Comparison of ENCODE assay signal across 18 mouse cellular contexts in the genomic region with DNA sequence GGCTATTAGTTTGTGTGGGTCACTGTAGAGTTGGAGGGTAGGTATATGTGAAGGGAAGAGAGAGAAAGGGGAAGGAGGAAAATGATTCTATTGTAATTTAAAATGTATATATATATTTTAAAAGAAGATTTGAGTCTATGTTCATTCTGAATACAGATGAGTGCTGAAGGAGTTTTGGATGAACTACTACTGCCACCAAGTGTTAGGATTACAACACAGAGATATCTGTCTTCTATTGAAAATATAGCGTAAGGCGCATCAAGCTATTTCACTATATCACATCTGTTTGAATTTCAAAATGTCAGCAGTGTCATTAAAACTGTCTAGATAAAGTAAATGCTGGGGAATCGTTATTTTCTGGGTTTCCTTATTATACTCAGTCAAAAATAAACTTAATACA. TPM values are rescaled to one million over a fixed set of nuclear protein-coding genes. Genes with fewer than 3 reads are reported as not detected.
DNase-seq lines count a peak whose midpoint lies in the region; ATAC-seq and TF ChIP-seq lines count a peak whose summit lies in the region.
"Had no signal": no experiment of that assay in that cellular context is flagged by ENCODE, and none has a peak within 500 bp of the region (broad histone marks: within the 10 kb centered on the region; RNA-seq: fewer than 3 reads in every experiment).

No protein-coding gene starts in this region.

- peak; percentile 65; the same call in 1 of the 2 replicates for ATAC-seq in forebrain, embryonic 16.5 days
- ATAC-seq in forebrain, embryonic 12.5 days (ENCODE audit: low FRiP score): no peak
- ATAC-seq in stomach, postnatal 0 days (ENCODE audit: low FRiP score, low TSS enrichment): no peak

- no peak overlapping the region for H3K4me2 ChIP-seq in forebrain, embryonic 16.5 days (ENCODE audit: low read length)
- H3K4me2 ChIP-seq in forebrain, embryonic 12.5 days: no peak overlapping the region
- H3K4me2 ChIP-seq in stomach, postnatal 0 days (replicated peaks; ENCODE audit: low read depth): no peak overlapping the region
- H3K4me2 ChIP-seq: embryonic facial prominence, embryonic 15.5 days; liver, embryonic 13.5 days had no signal

- H3K27me3 ChIP-seq in forebrain, embryonic 16.5 days (replicated peaks; ENCODE audit: control insufficient read depth, insufficient read depth, low read length): no peaks in the 10 kb centered on the region
- no peaks in the 10 kb centered on the region for H3K27me3 ChIP-seq in forebrain, embryonic 12.5 days
- H3K27me3 ChIP-seq in stomach, postnatal 0 days (ENCODE audit: control insufficient read depth, insufficient read depth, low read length): no peaks in the 10 kb centered on the region
- H3K27me3 ChIP-seq: embryonic facial prominence, embryonic 15.5 days; liver, embryonic 13.5 days had no signal

- no peaks in the 10 kb centered on the region for H3K9me3 ChIP-seq in forebrain, embryonic 16.5 days (ENCODE audit: control insufficient read depth, low read length)
- H3K9me3 ChIP-seq in forebrain, embryonic 12.5 days: no peaks in the 10 kb centered on the region
- no peaks in the 10 kb centered on the region for H3K9me3 ChIP-seq in stomach, postnatal 0 days (ENCODE audit: control insufficient read depth, low read length)
- H3K9me3 ChIP-seq: embryonic facial prominence, embryonic 15.5 days had no signal

- WGBS in forebrain, embryonic 16.5 days: 70% methylated on average over 3 of the region's 3 CpGs
- 86% methylated on average over 3 of the region's 3 CpGs for WGBS in forebrain, embryonic 12.5 days
- WGBS in stomach, postnatal 0 days: 53% methylated on average over 3 of the region's 3 CpGs

- no peak overlapping the region for H3K4me3 ChIP-seq in forebrain, embryonic 16.5 days (replicated peaks; ENCODE audit: low read length)
- H3K4me3 ChIP-seq in forebrain, embryonic 12.5 days (replicated peaks): no peak overlapping the region
- no peak overlapping the region for H3K4me3 ChIP-seq in layer of hippocampus, adult 2 months
- H3K4me3 ChIP-seq in stomach, postnatal 0 days (ENCODE audit: low read depth, low read length): no peak overlapping the region
- H3K4me3 ChIP-seq: embryonic facial prominence, embryonic 15.5 days; liver, embryonic 13.5 days had no signal

- no peak for TF ChIP-seq EP300 in stomach, postnatal 0 days (optimal IDR thresholded peaks at IDR 0.05)

- no peak for DNase-seq in layer of hippocampus, adult 2 months (ENCODE audit: low spot score in 2 of 2)
- DNase-seq in layer of hippocampus, postnatal 36 days: no peak
- DNase-seq in retina, embryonic 14.5 days (ENCODE audit: low spot score): peak; percentile 39
- DNase-seq in retina, postnatal 1 day: no peak
- no peak for DNase-seq in stomach, postnatal 0 days (ENCODE audit: low spot score)
- DNase-seq in ovary, postnatal 14 days (ENCODE audit: low spot score): no peak
- DNase-seq: adrenal gland, postnatal 14 days; cerebellum, adult 11 months; heart, postnatal 4 days; kidney, adult 2 months; liver, embryonic 13.5 days had no signal

- H3K4me1 ChIP-seq in forebrain, embryonic 16.5 days (replicated peaks; ENCODE audit: control insufficient read depth, insufficient read depth, low read length): no peaks in the 10 kb centered on the region
- H3K4me1 ChIP-seq in forebrain, embryonic 12.5 days: no peaks in the 10 kb centered on the region
- no peaks in the 10 kb centered on the region for H3K4me1 ChIP-seq in stomach, postnatal 0 days (replicated peaks; ENCODE audit: control insufficient read depth, insufficient read depth)
- H3K4me1 ChIP-seq: embryonic facial prominence, embryonic 15.5 days; liver, embryonic 13.5 days had no signal

- no peak overlapping the region for H3K27ac ChIP-seq in forebrain, embryonic 16.5 days (ENCODE audit: low read length)
- H3K27ac ChIP-seq in forebrain, embryonic 12.5 days: no peak overlapping the region
- no peak overlapping the region for H3K27ac ChIP-seq in layer of hippocampus, adult 2 months
- H3K27ac ChIP-seq in stomach, postnatal 0 days (replicated peaks): no peak overlapping the region
- H3K27ac ChIP-seq: embryonic facial prominence, embryonic 15.5 days; liver, embryonic 13.5 days had no signal

- no peak overlapping the region for H3K9ac ChIP-seq in forebrain, embryonic 16.5 days (replicated peaks; ENCODE audit: low read depth, low read length)
- H3K9ac ChIP-seq in forebrain, embryonic 12.5 days: no peak overlapping the region
- no peak overlapping the region for H3K9ac ChIP-seq in stomach, postnatal 0 days (ENCODE audit: low read length)
- H3K9ac ChIP-seq: embryonic facial prominence, embryonic 15.5 days; liver, embryonic 13.5 days had no signal

- peak; percentile 81 for TF ChIP-seq CTCF in layer of hippocampus, adult 2 months (conservative IDR thresholded peaks at IDR 0.05)
- TF ChIP-seq CTCF in stomach, postnatal 0 days (IDR thresholded peaks at IDR 0.05; ENCODE audit: low read depth): peak; percentile 70

- H3K36me3 ChIP-seq in forebrain, embryonic 16.5 days (ENCODE audit: control insufficient read depth, insufficient read depth): no peaks in the 10 kb centered on the region
- H3K36me3 ChIP-seq in forebrain, embryonic 12.5 days (replicated peaks): no peaks in the 10 kb centered on the region
- H3K36me3 ChIP-seq in stomach, postnatal 0 days (ENCODE audit: control insufficient read depth, insufficient read depth, low read length): no peaks in the 10 kb centered on the region
- H3K36me3 ChIP-seq: embryonic facial prominence, embryonic 15.5 days; liver, embryonic 13.5 days had no signal

RNA-seq across cellular contexts. Expression of gene Ccer1, which starts 3.4 kb away (rescaled TPM):
- not detected in 2 replicates for polyA plus RNA-seq in forebrain, embryonic 16.5 days (2015; fragmentation: Nextera tagmentation; extraction: Ambion mirVana)
- polyA plus RNA-seq in forebrain, embryonic 12.5 days (2016; fragmentation: Nextera tagmentation; extraction: Ambion mirVana): not detected in 2 replicates
- not detected for total RNA-seq in layer of hippocampus, adult 2 months (2021)
- total RNA-seq in layer of hippocampus, postnatal 36 days (2021): not detected
- polyA plus RNA-seq in stomach, postnatal 0 days (2015; fragmentation: Nextera tagmentation; extraction: Ambion mirVana): not detected in 2 replicates
- total RNA-seq: adrenal gland, postnatal 14 days; heart, postnatal 4 days; layer of hippocampus, adult 18-20 months; left cerebral cortex, postnatal 14 days; megakaryocyte progenitor cell, adult 5-6 weeks had no signal
- polyA plus RNA-seq: embryonic facial prominence, embryonic 15.5 days; liver, embryonic 13.5 days; neural tube, embryonic 11.5 days had no signal

RNA-seq across cellular contexts. Expression of gene C030005K15Rik, which starts 37.1 kb away (rescaled TPM):
- not detected in 2 replicates for polyA plus RNA-seq in forebrain, embryonic 16.5 days (2015; fragmentation: Nextera tagmentation; extraction: Ambion mirVana)
- not detected in 2 replicates for polyA plus RNA-seq in forebrain, embryonic 12.5 days (2016; fragmentation: Nextera tagmentation; extraction: Ambion mirVana)
- total RNA-seq in layer of hippocampus, adult 2 months (2021): under 1 TPM; 0.51 to 0.61 TPM
- total RNA-seq in layer of hippocampus, postnatal 36 days (2021): under 1 TPM; 0.40 to 0.42 TPM
- not detected in 2 replicates for polyA plus RNA-seq in stomach, postnatal 0 days (2015; fragmentation: Nextera tagmentation; extraction: Ambion mirVana)
- total RNA-seq: adrenal gland, postnatal 14 days; heart, postnatal 4 days; megakaryocyte progenitor cell, adult 5-6 weeks had no signal
- polyA plus RNA-seq: embryonic facial prominence, embryonic 15.5 days; kidney, adult 2 months; liver, embryonic 13.5 days; neural tube, embryonic 11.5 days had no signal

RNA-seq across cellular contexts. Expression of gene Epyc, which starts 45.6 kb away (rescaled TPM):
- 0.57 and 1.5 TPM in 2 replicates for polyA plus RNA-seq in forebrain, embryonic 16.5 days (2015; fragmentation: Nextera tagmentation; extraction: Ambion mirVana)
- 3.6 and 4.8 TPM in 2 replicates for polyA plus RNA-seq in forebrain, embryonic 12.5 days (2016; fragmentation: Nextera tagmentation; extraction: Ambion mirVana)
- total RNA-seq in layer of hippocampus, adult 2 months (2021): not detected
- not detected for total RNA-seq in layer of hippocampus, postnatal 36 days (2021)
- polyA plus RNA-seq in stomach, postnatal 0 days (2015; fragmentation: Nextera tagmentation; extraction: Ambion mirVana): 0.54 and 0.89 TPM in 2 replicates
- total RNA-seq: layer of hippocampus, adult 18-20 months; megakaryocyte progenitor cell, adult 5-6 weeks had no signal
- polyA plus RNA-seq: liver, embryonic 13.5 days had no signal
